Mouse (Mus musculus): Measurements from ENCODE around the gene Kcnc4. TPM values are rescaled to one million over a fixed set of nuclear protein-coding genes. Genes with fewer than 3 reads are reported as not detected.

The Kcnc4 gene
- polyA plus RNA-seq, 1 experiment from 2014 or later, result 8.8 TPM

DNA sequence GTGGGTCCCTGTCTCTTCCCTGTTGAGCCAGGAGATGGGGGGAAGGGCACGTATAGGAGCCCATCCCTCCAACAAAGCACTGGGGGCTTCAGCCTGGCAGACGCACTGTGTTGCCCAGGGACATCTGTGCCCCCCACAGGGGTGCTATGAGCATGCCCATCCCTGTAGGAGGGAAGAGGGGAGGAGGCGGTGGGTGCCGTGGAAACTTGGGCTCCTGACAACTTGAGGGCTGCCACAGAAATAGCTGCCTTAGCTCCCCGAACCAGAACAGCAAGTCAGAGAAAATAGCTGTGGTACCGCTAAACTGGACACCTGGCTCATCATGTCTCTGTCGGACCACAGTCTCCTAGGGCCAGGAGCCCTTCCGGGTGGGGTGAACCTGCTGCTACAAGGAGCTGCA lies 18.0 kb downstream of the Kcnc4 start:
- Histone ChIP-seq H3K9ac (ENCODE audit: low read depth, low read length) (no peak overlapping the region), H3K4me3 (ENCODE audit: low read depth, low read length) (no peak overlapping the region), H3K27ac (ENCODE audit: low read length) (no peak overlapping the region), H3K4me2 (ENCODE audit: low read length) (no peak overlapping the region), H3K9me3 (replicated peaks; ENCODE audit: control insufficient read depth, low read length, poor library complexity, severe bottlenecking) (no peaks in the 10 kb centered on the region), H3K36me3 (ENCODE audit: control insufficient read depth, insufficient read depth, low read length) (peaks cover 5% of the 10 kb centered on the region), H3K4me1 (ENCODE audit: control insufficient read depth, insufficient read depth, low read length) (no peaks in the 10 kb centered on the region), H3K27me3 (ENCODE audit: control insufficient read depth, insufficient read depth, low read depth, low read length) (no peaks in the 10 kb centered on the region)
- ATAC-seq, result no peak
- WGBS, result 81% methylated on average over 8 of the region's 8 CpGs

DNA sequence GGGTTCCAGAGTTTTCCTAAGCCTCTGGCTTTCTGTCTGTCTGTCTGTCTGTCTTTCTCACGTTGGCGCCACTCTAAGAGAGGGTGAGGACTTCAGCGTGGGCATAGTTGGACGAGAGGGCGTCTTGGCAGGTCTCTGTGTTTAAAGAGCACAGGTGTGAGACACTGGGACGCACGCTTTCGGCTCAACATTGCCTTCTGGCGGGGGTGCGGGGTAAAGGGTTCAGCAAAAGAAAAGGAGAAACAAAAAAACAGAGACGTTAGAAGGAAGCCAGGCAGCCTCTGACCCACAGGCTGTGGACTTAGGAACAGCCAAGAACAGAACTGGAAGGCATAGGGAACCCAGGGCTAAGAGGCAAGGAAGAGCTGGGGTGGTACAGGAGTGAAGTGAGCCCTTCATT lies 20.1 kb downstream of the Kcnc4 start:
- Histone ChIP-seq H3K4me2 (ENCODE audit: low read length) (no peak overlapping the region), H3K4me1 (ENCODE audit: control insufficient read depth, insufficient read depth, low read length) (no peaks in the 10 kb centered on the region), H3K9ac (ENCODE audit: low read depth, low read length) (no peak overlapping the region), H3K27ac (ENCODE audit: low read length) (no peak overlapping the region), H3K27me3 (ENCODE audit: control insufficient read depth, insufficient read depth, low read depth, low read length) (no peaks in the 10 kb centered on the region), H3K36me3 (ENCODE audit: control insufficient read depth, insufficient read depth, low read length) (peaks cover 5% of the 10 kb centered on the region), H3K4me3 (ENCODE audit: low read depth, low read length) (no peak overlapping the region), H3K9me3 (replicated peaks; ENCODE audit: control insufficient read depth, low read length, poor library complexity, severe bottlenecking) (no peaks in the 10 kb centered on the region)
- no peak for ATAC-seq
- WGBS, result 91% methylated on average over 11 of the region's 11 CpGs

DNA sequence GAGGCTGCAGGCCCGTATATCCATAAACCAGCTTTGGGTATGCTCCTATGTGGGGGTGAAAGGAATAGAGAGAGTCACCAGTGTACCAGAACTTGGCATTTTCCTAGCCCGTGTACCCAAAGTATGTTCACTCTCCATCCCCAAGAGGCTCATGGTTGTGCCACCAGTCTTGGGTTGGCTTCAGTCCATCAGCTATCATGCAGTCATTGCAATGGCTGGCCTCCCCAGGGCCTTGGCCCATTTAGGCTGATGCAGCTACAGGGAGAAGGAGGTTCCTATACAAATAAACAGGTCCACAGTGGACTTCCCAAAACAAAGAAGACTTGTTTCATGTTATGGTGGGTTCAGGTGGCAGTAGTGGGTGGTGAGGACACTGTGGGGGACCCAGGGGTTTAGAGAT lies 21.7 kb downstream of the Kcnc4 start:
- Histone ChIP-seq H3K9ac (ENCODE audit: low read depth, low read length) (no peak overlapping the region), H3K27ac (ENCODE audit: low read length) (no peak overlapping the region), H3K4me3 (ENCODE audit: low read depth, low read length) (no peak overlapping the region), H3K4me2 (ENCODE audit: low read length) (no peak overlapping the region), H3K9me3 (replicated peaks; ENCODE audit: control insufficient read depth, low read length, poor library complexity, severe bottlenecking) (no peaks in the 10 kb centered on the region), H3K27me3 (ENCODE audit: control insufficient read depth, insufficient read depth, low read depth, low read length) (no peaks in the 10 kb centered on the region), H3K4me1 (ENCODE audit: control insufficient read depth, insufficient read depth, low read length) (no peaks in the 10 kb centered on the region), H3K36me3 (ENCODE audit: control insufficient read depth, insufficient read depth, low read length) (peaks cover 5% of the 10 kb centered on the region)
- ATAC-seq, result no peak
- 78% methylated on average over 2 of the region's 2 CpGs for WGBS

DNA sequence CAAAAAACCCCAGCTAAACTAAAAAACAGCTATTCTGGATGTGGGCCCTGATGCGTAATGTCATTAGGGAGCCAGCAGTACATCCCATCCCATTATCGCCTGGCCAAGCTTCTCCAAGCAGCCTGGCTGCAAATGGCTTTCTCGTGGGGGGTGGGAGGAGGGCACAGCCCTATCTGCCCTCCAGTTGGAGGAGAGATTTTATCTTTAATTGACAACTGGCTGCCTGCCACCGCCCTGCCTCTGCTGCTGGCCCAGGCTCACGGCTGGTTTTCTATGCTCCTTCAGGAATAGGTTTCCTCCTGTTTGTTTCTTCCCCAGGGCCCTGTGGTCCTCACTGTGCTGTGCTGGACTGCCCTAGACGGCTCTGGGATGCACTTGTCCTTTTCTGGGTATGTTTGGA lies 22.9 kb downstream of the Kcnc4 start:
- Histone ChIP-seq H3K9ac (ENCODE audit: low read depth, low read length) (no peak overlapping the region), H3K27me3 (ENCODE audit: control insufficient read depth, insufficient read depth, low read depth, low read length) (no peaks in the 10 kb centered on the region), H3K9me3 (replicated peaks; ENCODE audit: control insufficient read depth, low read length, poor library complexity, severe bottlenecking) (no peaks in the 10 kb centered on the region), H3K4me1 (ENCODE audit: control insufficient read depth, insufficient read depth, low read length) (no peaks in the 10 kb centered on the region), H3K36me3 (ENCODE audit: control insufficient read depth, insufficient read depth, low read length) (peaks cover 5% of the 10 kb centered on the region), H3K4me3 (ENCODE audit: low read depth, low read length) (no peak overlapping the region), H3K4me2 (ENCODE audit: low read length) (no peak overlapping the region), H3K27ac (ENCODE audit: low read length) (no peak overlapping the region)
- 0 out of 2 replicates have a peak, but pooled peaks have one; percentile 6 for ATAC-seq
- WGBS, result 51% methylated on average over 6 of the region's 6 CpGs

DNA sequence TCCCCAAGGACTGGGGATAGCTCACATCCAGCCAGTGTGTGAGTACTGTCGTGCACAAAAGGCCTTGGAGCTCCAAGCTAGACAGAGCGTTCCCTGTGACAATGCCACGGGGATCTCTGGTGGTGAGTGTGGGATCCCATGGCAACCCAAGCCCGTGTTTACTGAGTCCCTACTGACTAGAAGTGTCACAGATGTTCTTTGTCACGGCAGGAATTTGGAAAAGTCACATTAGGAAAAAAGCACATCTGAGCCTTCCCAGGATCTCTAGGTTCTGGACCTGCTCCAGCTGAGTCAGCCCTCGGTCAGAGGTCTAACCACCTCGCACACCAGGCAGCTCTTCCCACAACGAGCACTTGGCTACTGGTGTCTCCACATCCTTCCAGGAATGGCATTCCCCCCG lies 25.7 kb downstream of the Kcnc4 start:
- WGBS, result 48% methylated on average over 9 of the region's 9 CpGs
- no peak for ATAC-seq
- H3K4me3 ChIP-seq (ENCODE audit: low read depth, low read length), result no peak overlapping the region
- peaks cover 4% of the 10 kb centered on the region; the same call in 1 of the 2 replicates for H3K4me1 ChIP-seq (ENCODE audit: control insufficient read depth, insufficient read depth, low read length)
- H3K4me2 ChIP-seq (ENCODE audit: low read length), result no peak overlapping the region
- no peaks in the 10 kb centered on the region for H3K27me3 ChIP-seq (ENCODE audit: control insufficient read depth, insufficient read depth, low read depth, low read length)
- H3K27ac ChIP-seq (ENCODE audit: low read length), result no peak overlapping the region
- peaks cover under 1% of the 10 kb centered on the region; the same call in 1 of the 2 replicates for H3K36me3 ChIP-seq (ENCODE audit: control insufficient read depth, insufficient read depth, low read length)
- H3K9me3 ChIP-seq (replicated peaks; ENCODE audit: control insufficient read depth, low read length, poor library complexity, severe bottlenecking), result no peaks in the 10 kb centered on the region
- no peak overlapping the region for H3K9ac ChIP-seq (ENCODE audit: low read depth, low read length)

DNA sequence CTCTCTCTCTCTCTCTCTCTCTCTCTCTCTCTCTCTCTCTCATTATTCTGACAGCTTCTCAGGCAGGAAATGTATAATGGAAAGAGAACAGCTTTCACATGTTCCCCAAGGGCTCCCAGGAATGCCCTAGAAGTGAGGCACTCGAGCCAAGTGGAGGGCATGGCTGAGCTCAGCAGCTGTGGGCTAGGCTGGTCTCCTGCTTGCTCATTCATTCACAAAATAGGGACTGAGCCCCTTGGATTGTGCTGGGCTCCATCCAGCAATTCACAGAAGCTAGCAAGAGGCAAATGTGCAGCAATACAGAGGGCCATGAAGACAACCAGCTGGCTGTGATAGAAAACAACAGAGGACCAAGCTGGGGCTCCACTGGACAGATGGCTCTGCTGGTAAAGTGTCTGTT lies 28.1 kb downstream of the Kcnc4 start:
- Histone ChIP-seq H3K36me3 (ENCODE audit: control insufficient read depth, insufficient read depth, low read length) (no peaks in the 10 kb centered on the region), H3K9me3 (replicated peaks; ENCODE audit: control insufficient read depth, low read length, poor library complexity, severe bottlenecking) (no peaks in the 10 kb centered on the region), H3K4me3 (ENCODE audit: low read depth, low read length) (no peak overlapping the region), H3K4me2 (ENCODE audit: low read length) (no peak overlapping the region), H3K4me1 (ENCODE audit: control insufficient read depth, insufficient read depth, low read length) (peaks cover 4% of the 10 kb centered on the region; the same call in 1 of the 2 replicates), H3K27me3 (ENCODE audit: control insufficient read depth, insufficient read depth, low read depth, low read length) (no peaks in the 10 kb centered on the region), H3K27ac (ENCODE audit: low read length) (0 out of 2 replicates have a peak overlapping the region, but pooled peaks have one; percentile 26), H3K9ac (ENCODE audit: low read depth, low read length) (no peak overlapping the region)
- peak; percentile 77 for ATAC-seq
- 11% methylated on average over 1 of the region's 1 CpGs for WGBS

DNA sequence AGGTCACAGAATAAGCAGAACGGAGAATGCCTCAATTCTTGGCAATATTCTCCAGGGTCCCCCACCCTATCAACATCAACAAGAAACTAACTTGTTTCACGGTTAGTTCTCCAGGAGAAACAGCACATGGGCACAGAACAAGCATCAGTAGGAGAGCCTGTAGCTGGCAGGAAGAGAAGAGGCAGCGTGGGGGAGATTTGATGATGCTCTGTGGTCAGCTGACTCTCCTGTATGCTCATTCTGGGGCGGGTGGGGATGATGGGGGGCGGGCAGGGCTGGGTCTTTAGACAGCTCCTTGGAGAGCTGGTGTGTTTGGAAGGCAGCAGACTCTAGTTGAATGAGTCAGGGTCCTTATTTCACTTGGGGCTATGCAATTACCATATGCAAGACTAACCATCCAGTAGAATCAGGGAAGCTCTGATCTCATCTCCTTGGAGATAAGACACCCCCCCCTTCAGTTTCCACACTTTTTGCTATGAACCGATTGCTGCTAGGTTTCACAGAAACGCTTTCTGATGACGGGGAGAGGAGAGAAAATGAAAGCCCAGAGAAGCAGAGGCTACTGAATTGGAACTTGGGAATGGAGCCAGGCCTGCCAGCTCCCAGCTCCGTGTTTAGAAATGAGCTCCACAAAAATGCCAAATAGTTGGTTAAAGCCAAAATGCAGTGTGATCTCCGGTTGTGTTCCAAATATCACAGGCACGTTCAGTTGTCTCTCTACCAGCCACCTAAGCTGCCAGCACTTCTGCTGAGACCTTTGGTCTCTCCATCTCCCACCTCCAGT lies 34.9 kb downstream of the Kcnc4 start:
- Histone ChIP-seq H3K4me2 (ENCODE audit: low read length) (no peak overlapping the region), H3K27ac (ENCODE audit: low read length) (no peak overlapping the region), H3K27me3 (ENCODE audit: control insufficient read depth, insufficient read depth, low read depth, low read length) (no peaks in the 10 kb centered on the region), H3K36me3 (ENCODE audit: control insufficient read depth, insufficient read depth, low read length) (no peaks in the 10 kb centered on the region), H3K4me3 (ENCODE audit: low read depth, low read length) (no peak overlapping the region), H3K9me3 (replicated peaks; ENCODE audit: control insufficient read depth, low read length, poor library complexity, severe bottlenecking) (no peaks in the 10 kb centered on the region), H3K4me1 (ENCODE audit: control insufficient read depth, insufficient read depth, low read length) (no peaks in the 10 kb centered on the region), H3K9ac (ENCODE audit: low read depth, low read length) (no peak overlapping the region)
- WGBS, result 61% methylated on average over 11 of the region's 11 CpGs
- peak; percentile 60 for ATAC-seq

DNA sequence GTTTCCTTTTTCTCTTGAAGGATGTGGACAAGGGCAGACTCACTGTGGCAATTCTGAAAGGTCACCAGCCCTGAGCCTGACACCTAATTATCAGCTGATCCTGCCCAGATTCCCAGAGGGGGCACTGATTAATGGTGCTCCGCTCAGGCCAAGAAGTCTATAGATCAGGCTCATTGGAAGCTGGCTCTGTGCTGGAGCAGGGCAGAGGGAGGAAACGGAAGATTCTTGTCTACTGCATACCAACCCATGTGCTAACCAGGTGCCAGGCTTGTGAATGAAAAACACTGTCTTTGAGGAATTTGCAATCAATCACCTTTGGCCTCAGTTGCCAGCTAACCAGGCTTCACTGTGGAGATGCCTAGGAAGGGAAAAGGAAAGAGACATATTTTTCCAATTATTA lies 39.2 kb downstream of the Kcnc4 start:
- Histone ChIP-seq H3K4me2 (ENCODE audit: low read length) (no peak overlapping the region), H3K9me3 (replicated peaks; ENCODE audit: control insufficient read depth, low read length, poor library complexity, severe bottlenecking) (no peaks in the 10 kb centered on the region), H3K36me3 (ENCODE audit: control insufficient read depth, insufficient read depth, low read length) (no peaks in the 10 kb centered on the region), H3K27ac (ENCODE audit: low read length) (no peak overlapping the region), H3K4me1 (ENCODE audit: control insufficient read depth, insufficient read depth, low read length) (no peaks in the 10 kb centered on the region), H3K4me3 (ENCODE audit: low read depth, low read length) (no peak overlapping the region), H3K9ac (ENCODE audit: low read depth, low read length) (no peak overlapping the region), H3K27me3 (ENCODE audit: control insufficient read depth, insufficient read depth, low read depth, low read length) (no peaks in the 10 kb centered on the region)
- 69% methylated on average over 2 of the region's 2 CpGs for WGBS
- no peak for ATAC-seq

DNA sequence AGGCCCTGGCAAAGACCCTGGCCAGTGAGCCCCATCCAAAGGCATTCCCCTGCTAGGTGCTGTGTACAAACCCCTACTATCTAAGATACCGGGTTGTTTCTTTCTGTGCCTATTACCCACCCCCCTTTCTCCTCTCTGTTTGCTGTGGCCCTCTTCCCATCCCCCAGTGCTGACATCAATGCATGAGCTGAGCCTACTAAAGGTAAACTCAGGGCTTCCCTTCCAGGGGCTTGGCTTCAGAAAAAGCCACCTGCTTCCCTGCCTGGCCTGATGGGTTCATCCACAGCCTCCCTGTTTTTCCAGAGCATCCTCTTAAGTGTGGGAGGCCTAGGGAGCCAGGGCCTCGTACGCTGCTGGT lies 42.1 kb downstream of the Kcnc4 start:
- no peak overlapping the region for H3K27ac ChIP-seq (ENCODE audit: low read length)
- ATAC-seq, result no peak
- H3K4me1 ChIP-seq (ENCODE audit: control insufficient read depth, insufficient read depth, low read length), result peaks cover 13% of the 10 kb centered on the region
- H3K36me3 ChIP-seq (ENCODE audit: control insufficient read depth, insufficient read depth, low read length), result no peaks in the 10 kb centered on the region
- no peaks in the 10 kb centered on the region for H3K27me3 ChIP-seq (ENCODE audit: control insufficient read depth, insufficient read depth, low read depth, low read length)
- no peak overlapping the region for H3K9ac ChIP-seq (ENCODE audit: low read depth, low read length)
- 71% methylated on average over 3 of the region's 3 CpGs for WGBS
- H3K4me3 ChIP-seq (ENCODE audit: low read depth, low read length), result no peak overlapping the region
- no peaks in the 10 kb centered on the region for H3K9me3 ChIP-seq (replicated peaks; ENCODE audit: control insufficient read depth, low read length, poor library complexity, severe bottlenecking)
- no peak overlapping the region for H3K4me2 ChIP-seq (ENCODE audit: low read length)

Measured in midbrain, embryonic 16.5 days (tissue).